Mouse (Mus musculus) cerebellum, postnatal 4 days (tissue): Measurements from ENCODE around the gene Ankar.

ENCODE experiments used
- DNase-seq, 2 experiments: peaks; one replicate each; pipeline ENCODE4 v3.0.0; 2022; ENCODE audit warnings: low spot score in 2 of 2, mixed read lengths in 1 of 2

The Ankar gene

DNA sequence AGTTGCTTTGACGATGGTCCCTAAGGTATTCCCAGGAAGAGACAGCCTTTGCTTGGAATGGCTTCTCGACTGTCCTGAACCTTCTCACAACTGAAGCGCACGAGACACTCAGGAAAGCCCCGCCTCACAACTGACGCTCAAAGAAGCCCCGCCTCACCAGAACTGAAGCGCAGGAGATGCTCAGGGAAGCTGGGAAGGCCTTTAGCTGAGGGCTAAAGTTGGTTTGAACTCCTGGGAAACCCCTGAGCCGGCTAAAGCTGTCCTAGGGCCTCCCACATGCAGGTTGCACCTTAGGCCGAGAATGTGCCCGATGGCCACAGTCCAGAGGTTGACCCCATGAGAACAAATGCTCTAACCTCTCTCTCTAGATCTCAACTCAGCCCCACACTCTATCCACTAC lies at the start of gene Ankar:
Gene Ankar (minus strand): TSS at position 101 of the 400 bp plus-strand sequence.
- no peak for DNase-seq

DNA sequence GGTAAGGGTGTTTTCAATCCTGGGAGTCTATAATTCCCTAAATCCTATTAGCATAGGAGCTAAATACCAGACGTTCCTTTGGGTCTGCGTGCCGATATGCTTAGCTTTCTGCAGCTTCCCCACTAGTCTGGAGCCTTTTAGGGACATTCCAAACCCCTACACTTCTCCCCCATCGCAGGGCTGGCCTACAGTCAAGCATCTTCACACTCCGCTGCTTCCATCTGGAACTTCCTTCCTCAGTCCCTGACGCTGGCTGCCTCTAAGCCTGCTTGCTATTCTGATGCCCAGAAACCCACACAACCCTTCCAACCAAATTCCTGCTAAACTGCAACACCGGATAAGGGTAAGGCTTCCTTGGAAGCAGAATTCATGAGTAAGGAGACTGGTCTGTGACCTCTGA lies 46.0 kb upstream of the Ankar start:
- DNase-seq, result peak in 1 of 2 experiments; percentile 68

- no peak for DNase-seq
Measured at GRCm38 (mm10) chr1:72744816-72745506, 44.6 kb upstream of the Ankar start.

DNA sequence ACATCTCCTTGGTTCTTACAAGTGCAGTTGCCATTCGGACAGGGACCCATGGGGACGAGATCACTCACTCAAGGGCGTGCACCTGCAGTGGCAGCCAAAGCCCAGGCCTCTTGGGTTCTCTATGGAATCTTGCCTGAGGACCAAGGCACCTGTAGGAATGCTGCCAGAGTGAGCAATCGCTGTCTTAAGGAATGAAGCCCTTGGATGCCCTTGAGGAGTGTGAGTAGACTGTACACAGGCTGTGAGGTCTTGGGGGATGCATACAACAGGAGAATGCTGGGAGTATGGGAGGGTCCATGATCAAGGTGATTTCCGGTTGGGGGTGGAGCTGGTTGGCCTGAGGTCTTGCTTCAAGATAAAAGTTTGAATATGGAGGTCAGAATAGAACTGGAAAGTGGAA lies 41.0 kb upstream of the Ankar start:
- DNase-seq, result no peak

- peak in 1 of 2 experiments; percentile 34 for DNase-seq
Measured at GRCm38 (mm10) chr1:72739681-72740063, 39.3 kb upstream of the Ankar start.

GRCm38 (mm10) chr1:72738946-72739680 lies 38.7 kb upstream of the Ankar start:
- peak in 1 of 2 experiments; percentile 72 for DNase-seq

DNA sequence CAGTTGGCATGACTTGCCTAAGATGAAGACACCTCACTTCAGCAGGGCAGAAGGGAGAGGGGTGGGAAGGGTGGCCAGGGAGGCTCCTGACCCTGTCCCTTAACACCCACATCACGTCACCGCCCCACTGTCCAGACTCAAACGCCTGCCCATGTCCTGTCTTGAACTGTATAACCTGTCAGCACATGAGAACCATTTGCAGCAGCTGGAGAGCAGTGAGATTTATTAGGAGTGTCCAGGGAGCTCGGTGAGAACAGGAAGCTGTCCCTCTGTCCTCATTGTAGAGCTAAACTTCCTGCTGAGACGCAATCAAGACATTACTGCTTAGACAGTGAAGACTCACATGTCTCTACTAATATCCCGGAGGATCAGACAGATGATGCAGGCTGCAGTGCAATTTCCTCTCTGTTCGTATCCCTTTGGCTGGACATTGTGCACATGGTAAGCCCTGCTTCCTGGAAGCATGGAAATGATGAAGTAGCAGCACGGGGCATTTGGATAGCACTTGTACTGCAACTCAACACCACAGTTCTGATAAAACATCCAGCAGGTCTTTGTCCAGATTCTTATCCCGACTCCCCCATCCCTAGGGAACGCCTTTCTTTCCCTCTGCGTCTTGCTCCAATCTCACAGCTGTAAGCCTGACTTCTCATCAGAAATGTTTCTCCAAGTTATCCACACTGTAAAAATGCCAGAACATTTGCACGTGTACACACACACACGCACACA lies 36.2 kb upstream of the Ankar start:
- DNase-seq, result no peak

DNA sequence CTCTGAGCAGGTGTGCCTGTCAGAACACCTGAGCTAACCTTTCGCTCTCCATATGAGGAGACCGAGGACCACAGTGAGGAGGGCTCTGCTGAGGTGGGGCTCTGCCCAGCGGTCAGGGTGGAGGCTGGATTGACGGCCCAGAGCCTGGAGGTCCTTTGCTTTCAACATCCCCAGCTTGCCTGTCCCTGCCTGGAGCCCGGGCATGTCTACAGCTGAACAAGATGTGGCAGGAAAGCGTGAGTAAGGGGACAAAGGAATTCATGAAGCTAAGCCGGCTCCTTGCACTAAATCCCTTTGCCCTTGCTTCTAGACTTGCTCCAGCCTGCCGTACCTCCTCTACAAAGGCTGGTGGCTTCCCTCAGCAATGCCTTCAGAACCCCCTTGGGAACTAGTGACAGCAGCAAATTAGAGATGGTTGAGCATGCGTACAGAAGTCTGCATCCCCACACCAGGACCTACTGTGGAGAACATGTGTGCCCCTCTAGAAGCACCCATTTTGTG lies 32.9 kb upstream of the Ankar start:
- no peak for DNase-seq

- no peak for DNase-seq
Measured at GRCm38 (mm10) chr1:72730126-72730525, 29.7 kb upstream of the Ankar start.

- DNase-seq, result no peak
Measured at GRCm38 (mm10) chr1:72728781-72729180, 28.4 kb upstream of the Ankar start.

GRCm38 (mm10) chr1:72725941-72726340 lies 25.6 kb upstream of the Ankar start:
- DNase-seq, result no peak

DNA sequence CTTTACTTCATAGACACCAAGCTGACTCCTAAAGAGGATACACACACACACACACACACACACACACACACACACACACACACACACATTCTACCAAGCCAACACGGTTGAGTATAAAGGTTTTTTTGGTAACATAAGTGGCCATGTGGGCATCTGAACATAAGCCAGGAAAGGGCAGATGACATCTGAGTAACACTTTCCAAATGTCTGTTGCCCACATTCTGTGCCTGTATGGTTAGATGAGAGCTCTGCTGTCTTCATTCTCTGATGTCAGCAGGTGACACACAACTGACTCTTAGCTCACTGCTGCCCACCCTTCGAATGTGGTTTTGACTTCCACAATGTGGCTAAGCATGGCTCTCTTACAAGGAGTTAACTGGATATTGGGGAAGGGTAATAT lies 24.0 kb upstream of the Ankar start:
- peak in 1 of 2 experiments; percentile 16 for DNase-seq

GRCm38 (mm10) chr1:72722646-72723045 lies 22.3 kb upstream of the Ankar start:
- no peak for DNase-seq

DNA sequence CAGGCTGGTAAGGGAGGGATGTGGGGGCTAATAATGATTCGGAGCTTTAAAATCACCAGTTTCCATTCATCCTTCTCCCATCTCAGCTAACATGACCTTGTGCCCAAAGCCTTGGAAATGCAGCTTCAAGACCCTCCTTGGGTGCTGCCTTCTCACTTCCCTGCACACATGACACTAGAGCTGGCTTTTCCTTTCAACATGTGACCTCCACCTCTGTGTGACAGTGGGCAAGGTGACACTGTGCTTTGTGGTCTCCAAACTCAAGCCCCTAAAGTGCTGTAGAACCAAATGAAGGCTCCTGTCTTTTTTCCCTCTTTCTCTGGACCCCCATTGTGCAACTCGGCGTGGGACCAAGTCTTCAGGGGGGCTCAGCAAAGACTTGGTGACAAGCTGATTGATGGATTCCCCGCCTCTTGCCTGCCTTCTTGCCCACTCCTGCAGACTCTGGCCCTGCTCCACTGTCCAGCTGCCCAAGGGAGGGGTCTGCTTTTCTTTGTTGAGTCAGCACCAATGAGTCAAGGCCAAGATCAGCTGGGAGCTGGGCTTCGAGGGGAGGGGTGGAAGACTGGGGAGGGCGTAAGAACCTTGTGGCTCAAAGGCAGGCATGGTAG lies 19.8 kb upstream of the Ankar start:
- peak; percentile 42 to 53 for DNase-seq

- DNase-seq, result peak in 1 of 2 experiments; percentile 59
Measured at GRCm38 (mm10) chr1:72718846-72719245, 18.5 kb upstream of the Ankar start.

DNA sequence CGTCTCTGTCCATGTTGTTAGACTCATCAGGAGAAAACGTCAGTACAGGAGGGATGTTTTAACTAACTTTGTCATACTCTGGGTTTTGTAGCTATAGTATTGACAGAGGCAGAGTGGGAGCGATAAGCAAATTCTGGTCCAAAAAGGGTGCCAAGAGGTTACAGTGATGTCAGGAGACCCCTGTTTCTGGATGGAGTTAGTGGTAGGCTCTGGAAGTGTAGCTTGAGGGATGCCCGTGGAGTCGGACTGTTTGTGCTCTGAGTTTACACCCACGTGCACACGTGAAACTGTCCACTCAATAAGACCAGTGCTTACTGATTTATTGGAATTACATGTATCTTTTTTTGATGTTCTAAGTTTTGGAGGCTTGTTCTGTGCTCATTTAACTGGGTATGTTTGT lies 17.2 kb upstream of the Ankar start:
- no peak for DNase-seq

- peak; percentile 72 to 79 for DNase-seq
Measured at GRCm38 (mm10) chr1:72716926-72717325, 16.5 kb upstream of the Ankar start.

DNA sequence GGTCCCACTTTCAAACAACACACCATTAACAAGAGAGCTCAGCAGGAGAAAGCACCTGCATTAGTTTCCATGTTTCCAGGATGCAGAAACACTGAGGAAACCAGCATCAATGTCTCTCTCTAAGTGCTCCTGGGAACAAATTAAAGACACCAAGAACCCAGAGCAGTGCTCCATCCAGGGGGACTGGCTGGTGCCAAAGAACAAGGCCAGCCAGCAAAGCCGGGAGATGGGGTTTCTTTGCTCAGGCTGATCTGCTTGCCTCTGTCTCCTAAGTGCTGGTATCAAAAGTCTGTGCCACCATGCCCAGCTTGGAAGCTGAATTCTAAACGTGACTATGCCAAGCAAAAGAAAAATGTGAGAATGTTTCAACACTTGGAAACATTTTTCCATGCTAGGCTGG lies 16.0 kb upstream of the Ankar start:
- DNase-seq, result no peak

DNA sequence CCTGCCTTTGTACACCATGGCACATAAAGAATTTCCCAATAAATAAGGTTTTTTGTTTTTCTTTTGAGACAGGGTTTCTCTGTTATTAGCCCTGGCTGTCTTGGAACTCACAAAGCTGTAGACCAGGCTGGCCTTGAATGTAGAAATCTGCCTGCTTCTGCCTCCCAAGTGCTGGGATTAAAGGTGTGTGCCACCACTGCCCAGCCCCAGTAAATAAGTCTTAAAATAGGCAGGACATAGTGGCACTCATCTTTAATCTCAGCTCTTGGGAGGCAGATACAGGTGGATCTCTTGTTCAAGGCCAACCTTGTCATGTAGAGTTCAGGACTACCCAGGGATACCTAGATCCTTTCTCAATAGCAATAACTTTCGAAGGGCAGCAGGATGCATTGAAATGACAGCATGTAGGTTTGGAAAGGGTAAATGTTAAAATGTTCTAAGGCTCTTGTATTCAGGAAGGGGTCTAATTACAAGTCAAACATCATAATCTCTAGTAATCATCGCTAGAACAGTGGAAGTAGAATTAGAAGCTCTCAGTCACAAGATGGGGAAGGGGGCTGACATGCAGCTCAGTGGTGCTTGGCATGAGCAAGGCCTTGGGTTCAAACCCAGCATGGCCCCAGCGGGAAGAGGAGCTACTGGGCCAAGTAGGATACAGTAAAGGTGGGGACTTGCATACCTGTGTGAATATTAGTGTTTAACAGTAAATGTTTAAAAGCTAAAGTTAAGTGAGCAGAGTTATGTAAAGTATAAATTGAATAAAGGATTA lies 15.4 kb upstream of the Ankar start:
- DNase-seq, result no peak

DNA sequence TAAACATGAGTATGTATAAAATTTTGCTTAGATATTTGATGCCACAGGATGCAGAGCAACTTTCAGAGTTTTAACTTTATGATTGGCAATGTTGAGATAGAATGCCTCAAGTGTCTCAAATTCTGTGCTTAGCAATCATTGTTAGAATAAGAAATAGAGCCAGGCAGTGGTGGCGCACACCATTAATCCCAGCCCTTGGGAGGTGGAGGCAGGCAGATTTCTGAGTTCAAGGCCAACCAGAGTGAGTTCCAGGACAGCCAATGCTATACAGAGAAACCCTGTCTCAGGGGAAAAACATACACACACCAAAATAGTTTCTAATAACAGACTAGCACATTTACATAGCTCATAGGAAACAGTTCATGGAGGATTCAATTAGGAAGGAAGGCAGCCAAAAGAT lies 14.7 kb upstream of the Ankar start:
- DNase-seq, result no peak

DNA sequence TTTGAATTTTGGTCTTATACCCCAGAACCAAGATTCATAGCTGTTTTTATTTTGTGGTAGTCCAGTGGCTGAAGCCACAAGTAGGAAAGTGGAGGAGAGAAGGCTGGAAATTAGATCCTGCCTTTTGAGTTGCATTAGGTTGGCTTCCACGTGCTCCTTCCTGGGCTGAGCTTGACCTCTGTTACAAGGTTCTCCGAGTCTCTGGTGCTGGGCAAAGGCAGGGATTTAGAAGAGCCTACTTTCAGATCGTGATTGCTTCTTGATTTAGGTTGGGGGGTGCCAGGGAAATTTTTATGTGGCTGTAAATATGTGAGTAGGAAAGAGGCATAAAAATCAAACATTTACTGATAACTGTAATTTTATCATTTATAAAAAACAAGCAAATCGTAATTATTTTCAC lies 14.2 kb upstream of the Ankar start:
- no peak for DNase-seq
